Mouse (Mus musculus) thymus, adult 18-20 months (tissue): ENCODE data around the gene Sprr2j-ps.

ENCODE experiments used
- DNase-seq, 2 experiments: peaks; one replicate each; pipeline ENCODE4 v3.0.0; 2022; ENCODE audit warnings: mixed read lengths in 2 of 2

Sprr2j-ps gene

GRCm38 (mm10) chr3:92417782-92418181 lies at the start of gene Sprr2j-ps:
TSS of gene Sprr2j-ps (plus strand) at chr3:92418082.
- no peak for DNase-seq

DNA sequence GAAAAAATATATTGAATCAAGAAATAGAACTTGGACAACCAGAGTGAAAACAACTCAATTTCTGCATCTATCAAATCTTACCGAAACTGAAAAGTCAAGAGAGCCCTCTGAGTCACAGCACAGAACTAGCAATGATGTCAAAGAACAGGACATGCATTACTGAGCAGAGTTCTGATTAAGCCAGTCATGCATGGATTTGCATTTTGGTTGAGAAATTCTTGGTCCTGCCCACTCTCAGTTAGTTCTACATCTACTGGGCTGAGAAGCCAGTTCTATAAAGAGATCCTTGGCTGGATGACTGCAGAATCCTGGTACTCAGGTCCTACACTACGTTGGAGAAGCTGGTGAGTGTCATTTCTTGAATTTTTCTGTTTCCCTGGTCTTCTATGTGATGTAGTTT lies 44.3 kb upstream of the Sprr2j-ps start:
- DNase-seq = no peak

DNA sequence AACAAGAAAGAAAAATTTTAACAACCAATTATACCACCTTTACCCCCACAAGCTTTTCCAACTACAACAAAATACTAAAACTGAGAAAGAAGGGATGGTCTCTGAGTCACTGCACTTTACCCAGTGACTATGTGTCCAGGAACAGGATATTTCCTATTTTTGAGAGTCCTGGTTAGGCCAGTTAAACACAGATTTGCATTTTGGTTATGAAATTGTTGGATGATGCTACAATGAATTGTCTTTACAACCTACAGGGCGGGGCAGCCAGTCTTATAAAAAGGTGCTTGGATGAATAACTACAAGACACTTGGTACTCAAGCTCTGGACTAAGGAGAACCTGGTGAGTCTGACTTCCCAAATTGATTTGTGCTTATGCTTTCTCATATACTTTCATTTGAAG lies 32.5 kb upstream of the Sprr2j-ps start, which contains the start of gene Sprr2h:
Gene Sprr2h (plus strand): TSS at position 301 of the 400 bp plus-strand sequence.
- no peak for DNase-seq

GRCm38 (mm10) chr3:92394301-92394700 lies 23.6 kb upstream of the Sprr2j-ps start:
- DNase-seq = no peak

- no peak for DNase-seq
Observed at GRCm38 (mm10) chr3:92407691-92408090, 10.2 kb upstream of the Sprr2j-ps start, which contains the start of gene Sprr2i. TSS of gene Sprr2i (plus strand) at chr3:92407991.

GRCm38 (mm10) chr3:92429323-92429722 lies 11.4 kb downstream of the Sprr2j-ps start, which contains the start of gene Gm9774:
TSS of gene Gm9774 (minus strand) at chr3:92429423.
- DNase-seq = no peak

DNA sequence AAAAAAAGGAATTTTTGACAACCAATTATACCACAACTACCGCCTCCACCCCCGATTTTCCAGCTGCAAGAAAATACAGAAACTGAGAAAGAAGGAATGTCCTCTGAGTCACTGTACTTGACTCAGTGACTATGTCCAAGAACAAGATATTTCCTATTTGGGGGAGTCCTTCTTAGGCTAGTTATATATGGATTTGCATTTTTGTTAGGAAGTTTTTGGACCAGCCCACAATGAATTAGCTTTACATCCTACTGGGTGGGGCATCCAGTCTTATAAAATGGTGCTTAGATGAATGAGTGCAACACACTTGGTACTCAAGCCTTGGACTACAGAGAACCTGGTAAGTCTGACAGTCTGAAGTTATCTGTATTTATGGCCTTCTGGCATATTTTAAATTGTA lies 14.4 kb downstream of the Sprr2j-ps start, which contains the start of gene Sprr2k:
Gene Sprr2k (plus strand): TSS at position 301 of the 400 bp plus-strand sequence.
- no peak for DNase-seq

DNA sequence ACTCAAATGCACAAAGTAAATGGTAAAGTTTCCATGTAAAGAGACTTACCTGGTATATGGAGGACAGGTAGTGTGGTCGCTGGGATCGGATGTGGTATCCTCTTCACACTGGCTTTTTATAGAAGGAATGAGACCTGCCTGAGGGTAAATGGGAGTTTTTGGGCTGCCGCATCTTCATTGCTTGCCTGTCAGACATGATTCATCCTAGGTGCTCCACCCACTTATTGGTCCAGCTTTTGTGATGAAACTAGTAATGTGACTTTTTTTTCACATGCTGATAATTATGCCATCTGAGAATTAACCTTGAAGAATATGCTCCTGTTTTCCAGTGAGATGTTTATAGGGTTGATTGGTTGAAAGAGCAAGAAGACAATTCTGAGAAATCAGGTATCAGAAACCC lies 20.8 kb downstream of the Sprr2j-ps start, which contains the start of gene Sprr1b:
Gene Sprr1b (minus strand): TSS at position 101 of the 400 bp plus-strand sequence.
- DNase-seq = no peak

DNA sequence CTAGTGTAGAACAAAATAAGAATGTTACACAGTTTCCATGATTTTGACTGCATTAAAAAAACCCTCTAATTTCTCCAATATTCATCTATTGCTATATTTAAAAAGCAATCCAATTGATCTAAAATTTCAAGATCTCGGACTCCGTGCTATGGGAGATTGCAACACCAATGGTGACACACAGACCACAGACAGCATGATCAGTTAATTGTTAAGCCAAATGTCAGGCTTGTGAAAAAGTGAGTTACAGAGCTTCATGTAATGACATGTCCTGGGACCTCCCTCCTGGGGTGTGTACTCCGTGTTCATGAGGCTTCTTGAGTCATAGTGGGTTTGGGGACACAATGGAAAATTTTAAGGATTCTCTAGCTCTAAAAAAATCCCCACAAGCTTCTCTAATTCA lies 22.3 kb downstream of the Sprr2j-ps start:
- DNase-seq = no peak

- no peak for DNase-seq
Observed at GRCm38 (mm10) chr3:92455151-92455550, 37.3 kb downstream of the Sprr2j-ps start.

GRCm38 (mm10) chr3:92458620-92459019 lies 40.7 kb downstream of the Sprr2j-ps start, which contains the start of gene Sprr3:
TSS of gene Sprr3 (minus strand) at chr3:92458720.
- DNase-seq = no peak

- DNase-seq = no peak
Observed at GRCm38 (mm10) chr3:92466576-92466975, 48.7 kb downstream of the Sprr2j-ps start.

DNA sequence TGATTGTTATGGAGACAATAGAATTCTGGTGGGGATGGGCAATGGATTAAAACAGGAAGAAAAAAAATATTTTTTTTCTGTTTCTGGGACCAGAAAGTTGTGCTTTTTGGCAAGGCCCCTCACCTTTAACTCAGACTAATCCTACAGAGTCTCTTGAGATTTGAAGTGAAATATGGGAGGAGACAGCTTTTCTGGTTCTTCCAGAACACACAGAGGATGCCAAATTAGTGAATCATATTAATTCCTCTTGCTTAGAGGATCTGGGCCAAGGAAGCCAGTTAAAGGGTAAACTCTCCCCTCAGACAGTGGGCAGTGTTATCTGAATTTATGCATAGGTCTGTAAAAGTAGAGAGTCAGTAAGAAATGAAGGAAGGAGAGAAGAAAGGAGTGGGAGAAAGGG lies 49.5 kb downstream of the Sprr2j-ps start:
- DNase-seq = no peak
